Mouse (Mus musculus): ENCODE measurements around the gene Fndc7. TPM values are rescaled to one million over a fixed set of nuclear protein-coding genes. Genes with fewer than 3 reads are reported as not detected.
A peak's percentile ranks its signal among the peaks of the same experiment; 100 is the strongest.
"Not testable (repeated sequence)": the region's sequence is repeated elsewhere in the genome, so short reads cannot be mapped to it uniquely, and the experiment has no call there.

The Fndc7 gene
- polyA plus RNA-seq, 1 experiment, result 0.14 TPM

DNA sequence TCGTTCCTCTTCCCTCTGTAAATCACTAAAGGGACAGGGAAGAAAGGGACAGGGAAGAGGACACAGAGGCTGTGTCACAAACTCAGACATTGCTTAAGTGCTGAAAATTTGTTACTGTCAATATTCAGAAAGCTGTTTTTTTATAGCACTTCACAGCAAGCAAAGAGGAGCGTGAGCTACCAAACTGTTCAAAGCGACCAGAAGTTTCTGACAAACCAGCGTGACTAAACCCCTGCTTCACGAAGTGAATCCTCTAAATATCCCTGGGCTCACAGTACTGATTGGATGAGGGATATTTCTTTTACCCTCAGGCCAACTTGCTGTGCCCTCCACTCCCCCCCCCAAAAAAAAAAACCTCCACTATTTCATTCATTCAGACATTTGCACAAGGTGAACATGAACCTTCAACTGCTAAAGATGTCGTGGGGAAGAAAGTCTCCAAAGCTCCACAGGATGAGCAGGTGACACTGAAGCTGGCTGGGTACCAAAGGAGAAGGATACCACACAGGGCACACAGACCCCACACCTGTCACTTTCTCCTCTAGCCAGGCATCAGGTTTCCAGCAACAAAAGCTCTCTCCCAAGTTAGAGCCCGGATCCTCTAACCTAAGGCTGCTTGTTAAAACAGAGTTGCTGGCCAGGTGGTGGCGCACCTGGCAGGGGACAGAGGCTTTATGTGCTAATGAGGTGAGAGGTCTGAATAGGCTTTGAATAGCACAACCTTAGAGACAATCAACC, 33.3 kb downstream of the Fndc7 start:
- DNase-seq (ENCODE audit: extremely low spot score in 1 of 2, low spot score in 1 of 2), result peak in 1 of 2 experiments; percentile 24

DNA sequence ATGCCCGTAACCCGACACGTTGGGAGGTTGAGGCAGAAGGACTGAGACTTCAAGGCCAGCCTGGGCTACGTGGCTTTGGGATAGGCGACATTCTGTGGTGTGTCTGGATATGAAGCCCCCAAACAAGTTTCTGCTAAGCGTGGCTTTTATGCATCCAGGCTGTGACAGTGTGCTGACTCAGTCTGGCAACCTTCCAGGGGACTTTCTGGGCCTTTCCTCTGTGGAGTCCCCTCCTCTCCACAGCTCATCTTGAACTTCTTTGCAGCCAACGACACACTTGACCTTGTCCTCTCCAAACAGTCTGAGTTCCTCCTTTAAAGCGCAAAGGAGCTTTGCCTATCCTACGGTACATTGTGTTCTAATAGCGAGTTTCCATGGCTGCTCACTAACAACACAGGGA, 33.9 kb downstream of the Fndc7 start:
- DNase-seq (ENCODE audit: extremely low spot score in 1 of 2, low spot score in 1 of 2), result peak in 1 of 2 experiments; percentile 42

DNA sequence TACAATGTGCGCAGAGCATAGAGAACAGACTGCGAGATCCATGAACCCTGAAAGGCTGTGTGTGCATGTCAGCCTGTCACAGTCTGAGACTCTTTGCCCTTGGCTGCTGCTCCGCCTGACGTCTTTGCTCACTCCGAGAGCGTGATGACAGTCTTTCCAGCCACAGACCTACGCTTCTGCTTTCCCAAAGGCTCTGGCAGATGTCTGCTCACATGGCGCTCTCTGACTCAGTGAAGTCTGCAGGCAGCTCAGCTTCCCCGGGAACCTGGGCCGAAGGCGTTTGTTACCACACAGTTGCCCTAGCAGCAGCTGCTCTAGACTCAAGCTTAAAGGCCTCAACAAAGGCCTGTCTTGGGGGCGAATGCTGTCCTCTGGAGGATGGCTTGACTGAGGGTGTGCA, 34.4 kb downstream of the Fndc7 start:
- peak; percentile 92 for DNase-seq (ENCODE audit: extremely low spot score in 1 of 2, low spot score in 1 of 2)

DNA sequence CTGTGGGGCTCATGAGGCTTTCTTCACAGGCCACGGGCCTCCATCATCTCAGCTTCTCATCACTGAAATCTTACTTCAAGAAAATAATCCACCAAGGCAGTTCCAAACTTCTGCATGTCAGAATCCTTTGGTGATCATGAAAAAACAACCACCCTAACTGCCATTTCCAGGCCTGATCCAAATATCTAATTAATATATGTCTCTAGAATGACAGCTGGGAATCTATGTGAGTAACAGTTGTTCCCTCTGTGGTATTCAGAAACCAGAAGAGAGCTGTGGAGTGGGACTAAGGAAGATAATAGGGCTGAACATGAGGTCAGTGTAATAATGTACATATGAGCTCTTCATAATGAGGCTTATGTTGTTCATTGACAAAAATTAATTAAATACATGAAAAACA, 36.5 kb downstream of the Fndc7 start:
- no peak for DNase-seq (ENCODE audit: extremely low spot score in 1 of 2, low spot score in 1 of 2)

DNA sequence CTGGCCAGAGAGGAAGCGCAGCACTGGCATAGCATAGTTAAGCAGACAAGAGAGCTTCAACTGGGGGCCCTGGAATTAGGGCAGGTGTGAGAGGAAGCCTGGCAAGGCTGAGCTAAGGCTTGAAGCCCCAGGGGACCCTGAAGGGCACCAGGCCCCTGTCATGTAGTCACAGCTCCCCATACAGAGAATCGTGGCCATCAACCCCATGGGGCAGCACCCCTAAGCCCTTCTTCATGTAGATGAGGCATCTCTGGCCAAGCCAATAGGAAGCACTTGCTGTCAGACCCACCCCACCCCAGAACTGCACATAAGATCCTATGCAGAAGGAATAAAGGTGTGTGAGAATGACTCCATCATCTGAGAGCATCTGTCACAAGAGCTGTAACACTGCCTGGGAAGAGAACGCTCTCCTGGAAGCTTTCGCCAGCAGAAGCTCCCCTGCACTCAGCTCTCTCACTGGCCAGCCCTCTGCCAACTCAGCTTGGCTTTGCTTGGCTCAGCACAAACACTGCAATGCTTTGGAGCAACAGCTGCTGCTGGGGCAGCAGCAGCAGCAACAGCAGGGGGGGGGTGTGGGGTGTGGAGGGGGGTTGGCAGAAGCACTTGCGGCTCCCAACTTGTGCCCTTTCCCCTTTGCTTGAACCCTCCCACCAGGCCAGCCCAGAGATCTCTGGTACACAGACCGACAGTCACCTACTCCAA, 37.7 kb downstream of the Fndc7 start:
- peak in 1 of 2 experiments; percentile 29 for DNase-seq (ENCODE audit: extremely low spot score in 1 of 2, low spot score in 1 of 2)

DNA sequence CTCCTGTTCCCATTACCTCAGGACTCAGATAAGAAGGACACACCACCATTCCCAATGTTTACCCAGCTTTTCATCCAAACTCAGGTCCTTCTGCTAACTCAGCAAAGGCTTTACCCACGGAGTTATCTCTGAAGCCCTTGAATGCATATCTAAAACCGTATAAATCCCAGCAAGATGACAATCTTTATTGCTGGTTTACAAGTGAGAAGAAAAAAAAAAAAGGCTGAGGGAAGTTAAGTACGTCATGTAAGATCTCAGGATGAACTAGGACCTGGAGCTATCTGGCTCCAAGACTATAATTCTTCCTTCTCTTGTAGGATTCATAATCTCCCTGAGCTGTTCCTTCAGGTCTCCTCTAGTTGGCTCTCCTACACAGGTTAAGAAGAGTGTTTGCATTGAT, 38.3 kb downstream of the Fndc7 start:
- DNase-seq (ENCODE audit: extremely low spot score in 1 of 2, low spot score in 1 of 2), result no peak

DNA sequence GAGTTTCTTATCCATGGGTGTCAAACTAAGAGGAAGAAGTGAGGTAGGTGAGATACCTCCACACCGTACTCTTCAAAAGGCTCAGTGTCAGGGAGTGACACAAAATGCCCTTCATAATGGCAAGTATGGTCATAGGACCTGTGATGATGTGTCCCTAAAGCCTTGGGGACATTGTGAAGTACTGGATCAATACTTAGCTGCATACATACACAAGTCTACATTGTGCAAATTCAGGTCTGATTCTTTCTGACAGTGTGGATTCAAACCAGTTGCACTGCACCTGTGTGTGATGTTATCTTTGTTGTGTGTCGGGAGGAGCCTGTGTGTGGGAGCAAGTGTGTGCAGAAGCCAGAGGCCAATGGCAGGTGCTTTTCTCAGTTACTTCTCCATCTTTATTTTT, 38.7 kb downstream of the Fndc7 start:
- DNase-seq (ENCODE audit: extremely low spot score in 1 of 2, low spot score in 1 of 2), result no peak

DNA sequence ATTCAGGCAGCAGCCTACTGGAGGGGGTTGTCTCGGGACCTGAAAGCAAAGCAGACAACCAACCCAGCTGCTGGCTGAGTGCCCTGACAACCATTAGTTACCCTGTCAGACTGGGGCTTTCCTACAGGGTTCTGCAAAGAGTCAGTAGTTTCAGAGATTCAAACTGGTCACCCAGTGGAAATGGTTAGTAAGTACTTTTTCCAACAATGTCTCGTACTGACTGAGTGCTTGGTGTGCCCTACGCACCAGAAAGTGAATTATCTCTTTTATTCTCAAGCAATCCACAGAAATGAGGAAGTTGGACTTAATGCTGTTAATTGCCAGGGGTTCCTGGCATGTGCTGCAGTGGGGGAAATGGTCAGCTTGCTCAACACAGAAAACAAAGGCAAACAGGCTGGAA, 39.3 kb downstream of the Fndc7 start:
- no peak for DNase-seq (ENCODE audit: extremely low spot score in 1 of 2, low spot score in 1 of 2)

DNA sequence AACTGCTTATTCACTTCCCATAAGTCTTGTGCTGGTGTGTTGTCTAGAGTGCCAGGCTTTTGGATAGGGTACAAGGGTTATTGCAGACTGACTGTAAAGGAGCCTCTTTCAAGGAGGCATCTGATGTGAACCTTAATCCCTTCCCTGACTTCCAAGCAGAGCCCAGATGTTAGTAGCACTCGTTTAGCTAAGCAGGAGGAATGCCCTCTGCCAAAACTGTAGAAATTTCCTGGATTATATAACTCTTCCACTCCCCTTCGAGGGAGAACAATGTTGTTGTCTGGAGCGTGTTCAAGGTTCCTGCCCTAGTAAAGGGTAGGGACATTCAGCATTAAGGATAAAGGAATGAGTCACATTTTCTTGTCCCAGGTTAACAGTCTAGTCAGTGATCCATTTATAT, 43.2 kb downstream of the Fndc7 start:
- DNase-seq (ENCODE audit: extremely low spot score in 1 of 2, low spot score in 1 of 2), result no peak

DNA sequence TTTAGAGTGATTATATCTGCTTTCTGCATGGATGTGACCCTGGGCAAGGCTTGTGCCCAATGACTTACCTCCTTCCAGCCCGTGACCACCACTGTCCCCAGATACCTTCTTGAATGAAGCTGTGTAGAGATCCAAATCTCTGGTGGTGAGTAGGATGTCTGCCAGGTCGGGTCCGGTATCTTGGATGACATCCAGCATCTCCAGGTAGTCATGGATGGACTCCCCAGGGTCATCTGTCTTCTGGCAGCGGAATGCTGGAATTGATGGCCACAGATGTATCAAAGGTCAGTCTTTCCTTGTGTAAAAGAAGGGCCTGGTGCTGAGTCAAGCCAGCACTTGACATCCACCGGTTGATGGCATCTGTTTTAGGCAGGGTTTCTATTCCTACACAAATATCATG, 45.3 kb downstream of the Fndc7 start:
- no peak for DNase-seq (ENCODE audit: extremely low spot score in 1 of 2, low spot score in 1 of 2)

DNA sequence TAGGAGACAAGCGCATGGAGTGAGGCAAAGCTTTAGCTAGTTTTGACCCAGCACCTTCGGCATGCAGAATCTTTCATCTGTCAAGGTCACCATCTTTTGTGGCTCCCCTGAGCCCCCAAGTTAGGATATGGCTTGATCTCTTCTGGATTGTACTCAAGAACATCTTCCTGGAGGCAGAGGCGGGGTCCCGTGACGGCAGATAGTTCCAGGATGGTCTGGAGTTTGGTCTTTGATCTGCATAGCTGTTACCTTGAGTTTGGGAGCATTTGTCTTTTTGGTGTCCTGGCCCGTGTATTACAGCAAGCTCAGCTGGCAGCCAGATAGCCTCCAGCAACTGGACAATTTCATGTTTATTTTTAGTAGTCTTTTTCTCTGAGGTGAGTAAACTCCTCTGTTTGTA, 45.8 kb downstream of the Fndc7 start:
- no peak for DNase-seq (ENCODE audit: extremely low spot score in 1 of 2, low spot score in 1 of 2)

DNA sequence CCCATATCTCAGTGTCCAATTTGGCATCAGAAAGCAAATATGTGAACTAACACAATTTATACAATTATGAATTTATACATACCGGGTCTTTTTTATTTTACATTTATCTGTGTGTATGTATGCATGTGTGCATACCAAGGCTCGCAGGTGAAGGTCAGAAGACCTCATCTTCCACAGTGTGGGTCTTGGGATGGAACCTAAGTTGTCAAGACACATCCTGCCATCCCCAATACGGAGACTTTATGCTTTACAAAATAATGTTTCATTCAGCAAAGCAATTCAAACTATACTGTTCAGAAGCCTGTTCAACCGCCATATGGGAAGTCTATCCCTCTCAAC, 49.1 kb downstream of the Fndc7 start:
- no peak for DNase-seq (ENCODE audit: extremely low spot score in 1 of 2, low spot score in 1 of 2)

DNA sequence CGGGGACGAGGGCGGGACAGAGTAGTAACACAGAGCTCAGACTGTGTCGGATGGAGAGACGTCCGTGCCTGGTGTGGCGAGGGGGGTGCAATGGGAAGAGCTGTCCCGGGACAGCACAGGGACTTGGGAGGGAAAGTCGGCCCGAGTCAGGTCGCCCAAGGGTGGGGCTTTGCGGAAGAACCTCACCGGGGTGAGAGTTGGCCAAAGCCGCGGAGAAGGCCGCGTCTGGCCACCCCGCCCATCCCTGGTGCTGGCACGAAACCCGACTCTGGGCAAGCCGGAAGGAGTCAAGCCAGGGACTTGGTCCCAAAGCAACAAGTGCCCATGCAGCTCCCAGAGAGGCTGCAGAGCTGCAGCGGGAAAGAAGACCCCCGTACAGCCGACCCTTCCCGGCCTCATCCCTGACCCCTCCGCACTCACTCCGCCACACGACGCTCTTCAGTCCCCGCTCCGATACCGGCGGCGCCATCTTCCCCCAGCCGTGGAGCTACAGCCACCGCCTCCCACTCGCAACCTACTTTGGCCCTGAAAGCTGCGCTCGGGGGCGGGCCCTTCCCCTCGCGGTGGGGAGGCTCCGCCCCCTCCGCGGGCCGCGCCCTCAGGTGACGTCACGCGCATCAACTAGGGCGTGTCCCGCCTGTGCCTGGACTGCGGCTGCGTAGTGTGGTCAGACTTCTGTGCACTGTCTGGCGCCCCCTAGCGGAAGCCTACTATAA, 49.6 kb downstream of the Fndc7 start, which contains the start of gene Stxbp3:
Gene Stxbp3 (minus strand): TSS at position 527 of the 716 bp plus-strand sequence.
- peak; percentile 96 to 99 for DNase-seq (ENCODE audit: extremely low spot score in 1 of 2, low spot score in 1 of 2)

DNA sequence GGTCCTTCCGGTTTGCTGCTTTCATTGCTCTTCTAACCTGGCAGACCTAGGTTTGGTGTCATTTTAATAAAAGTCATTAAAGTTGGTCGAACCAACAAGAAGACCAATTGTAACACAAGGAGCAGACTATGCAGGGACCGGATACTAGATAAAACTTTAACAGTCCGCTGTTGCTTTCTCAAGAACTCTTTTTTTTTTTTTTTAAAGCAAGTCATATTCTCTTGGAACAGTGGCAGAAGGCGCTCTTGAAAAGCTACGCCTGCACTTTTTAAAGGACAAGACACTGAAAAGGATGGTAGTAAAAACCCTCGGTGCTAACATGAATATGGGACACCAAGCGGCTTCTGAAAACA, 50.2 kb downstream of the Fndc7 start:
- peak in 1 of 2 experiments; percentile 49 for DNase-seq (ENCODE audit: extremely low spot score in 1 of 2, low spot score in 1 of 2)

DNA sequence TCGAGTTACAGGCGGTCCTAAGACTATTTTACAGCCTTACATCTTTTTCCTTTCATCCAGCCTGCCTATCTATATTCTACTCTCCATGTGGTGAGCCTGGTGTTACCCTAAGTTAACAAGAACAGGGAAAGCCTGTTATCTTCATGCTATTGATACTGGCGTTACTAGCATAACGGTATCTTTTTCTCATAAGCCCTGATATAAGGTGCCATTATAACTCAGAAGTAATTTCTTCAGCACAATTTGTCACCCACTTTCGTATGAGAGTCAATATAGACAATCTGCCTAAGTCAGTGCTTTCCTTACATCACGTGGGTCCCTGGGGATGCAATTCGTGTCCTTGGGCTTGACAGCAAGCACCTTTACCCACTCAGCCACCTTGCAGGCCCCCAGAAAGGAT, 50.8 kb downstream of the Fndc7 start:
- DNase-seq (ENCODE audit: extremely low spot score in 1 of 2, low spot score in 1 of 2), result no peak

DNA sequence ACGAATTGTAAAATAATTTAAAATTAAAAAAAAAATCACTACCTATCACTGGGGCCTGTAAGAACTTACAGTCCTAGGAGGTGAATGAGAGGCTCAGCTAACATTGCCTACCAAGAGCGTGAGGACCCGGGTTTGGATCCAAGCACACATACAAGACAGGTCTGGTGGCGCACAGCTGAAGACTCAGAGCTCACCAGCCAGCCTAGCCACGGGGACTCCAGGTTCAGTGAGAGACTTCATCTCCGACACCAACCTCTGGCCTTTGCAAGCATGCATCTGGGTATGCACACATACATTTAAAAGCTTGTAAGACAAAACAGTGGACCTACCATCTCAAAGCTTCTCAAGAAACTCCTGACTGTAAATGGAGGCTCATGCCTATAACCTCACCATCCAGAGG, 52.9 kb downstream of the Fndc7 start:
- no peak for DNase-seq (ENCODE audit: extremely low spot score in 1 of 2, low spot score in 1 of 2)

DNA sequence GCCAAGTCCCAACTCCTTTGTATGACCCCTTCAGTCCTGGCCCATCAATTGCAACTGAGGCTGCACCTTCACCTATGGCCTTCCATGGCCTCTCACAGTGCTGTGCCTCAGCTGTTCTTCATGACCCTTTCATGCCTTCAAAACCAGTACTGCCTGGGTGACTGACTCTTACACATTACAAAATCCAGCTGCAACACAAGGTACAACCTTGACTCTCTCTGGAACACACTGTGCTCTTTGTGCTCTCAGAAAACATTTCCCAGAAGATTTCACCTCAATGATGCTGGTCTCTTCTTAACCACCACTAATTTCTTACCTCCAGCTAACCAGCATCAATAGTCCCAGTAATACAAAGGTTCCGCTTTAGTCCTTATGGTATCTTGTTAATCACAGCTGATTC, 56.1 kb downstream of the Fndc7 start:
- not testable (repeated sequence) for DNase-seq (ENCODE audit: extremely low spot score in 1 of 2, low spot score in 1 of 2)

DNA sequence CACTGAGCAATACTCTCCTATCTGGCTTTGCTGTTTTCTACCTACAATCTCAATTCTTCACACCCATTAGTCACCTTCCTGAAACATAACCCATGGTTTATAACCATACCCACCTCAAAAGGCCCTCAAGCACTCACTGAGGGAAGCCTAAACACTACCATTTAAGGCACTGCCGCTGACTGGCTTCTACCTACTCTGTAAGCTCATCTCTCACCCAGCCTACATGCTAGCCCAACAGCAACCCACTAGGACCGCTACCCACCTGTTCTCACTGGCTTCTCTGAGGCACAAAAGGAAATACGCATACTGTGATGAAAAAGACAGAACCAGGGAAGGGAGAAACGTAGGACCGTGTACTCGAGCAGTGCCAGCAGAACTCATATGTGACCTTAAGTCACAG, 58.1 kb downstream of the Fndc7 start:
- no peak for DNase-seq (ENCODE audit: extremely low spot score in 1 of 2, low spot score in 1 of 2)

DNA sequence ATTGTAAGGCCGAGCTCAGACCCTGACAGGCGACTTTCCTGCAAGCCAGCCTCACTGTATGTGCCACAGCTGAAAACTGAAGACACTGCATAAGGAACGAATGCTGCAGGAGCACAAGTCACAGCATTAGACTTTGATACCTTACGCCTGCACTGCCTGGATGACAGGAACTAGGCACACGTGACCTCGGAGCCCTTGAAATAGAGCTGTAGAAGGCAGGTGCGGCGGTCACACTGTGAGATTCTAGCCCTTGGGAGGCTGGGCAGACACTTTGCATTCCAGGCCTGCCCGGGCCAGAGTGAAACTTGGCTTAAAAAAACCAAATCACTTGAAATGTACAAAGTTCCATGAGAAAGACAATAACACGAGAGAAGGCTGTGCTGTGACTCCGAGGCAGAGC, 59.3 kb downstream of the Fndc7 start:
- DNase-seq (ENCODE audit: extremely low spot score in 1 of 2, low spot score in 1 of 2), result no peak

DNA sequence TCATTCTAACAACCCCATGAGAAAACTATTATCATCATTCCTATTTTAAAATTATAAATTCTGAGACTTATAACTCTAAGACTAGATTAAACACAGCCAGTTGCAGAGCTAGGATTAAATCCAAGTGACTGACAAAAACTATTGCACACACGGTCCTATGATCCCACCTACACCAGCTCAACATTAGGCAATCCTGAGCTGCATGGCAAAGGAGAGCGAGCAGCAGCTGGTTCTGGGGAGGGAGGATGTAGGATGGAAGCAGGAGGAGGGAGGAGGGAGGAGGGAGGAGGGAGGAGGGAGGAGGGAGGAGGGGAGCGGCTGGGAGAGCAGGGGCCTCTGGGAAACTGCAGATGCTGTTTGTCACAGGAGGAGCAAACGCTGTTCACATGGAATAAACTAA, 74.2 kb downstream of the Fndc7 start:
- DNase-seq (ENCODE audit: extremely low spot score in 1 of 2, low spot score in 1 of 2), result peak in 1 of 2 experiments; percentile 17

DNA sequence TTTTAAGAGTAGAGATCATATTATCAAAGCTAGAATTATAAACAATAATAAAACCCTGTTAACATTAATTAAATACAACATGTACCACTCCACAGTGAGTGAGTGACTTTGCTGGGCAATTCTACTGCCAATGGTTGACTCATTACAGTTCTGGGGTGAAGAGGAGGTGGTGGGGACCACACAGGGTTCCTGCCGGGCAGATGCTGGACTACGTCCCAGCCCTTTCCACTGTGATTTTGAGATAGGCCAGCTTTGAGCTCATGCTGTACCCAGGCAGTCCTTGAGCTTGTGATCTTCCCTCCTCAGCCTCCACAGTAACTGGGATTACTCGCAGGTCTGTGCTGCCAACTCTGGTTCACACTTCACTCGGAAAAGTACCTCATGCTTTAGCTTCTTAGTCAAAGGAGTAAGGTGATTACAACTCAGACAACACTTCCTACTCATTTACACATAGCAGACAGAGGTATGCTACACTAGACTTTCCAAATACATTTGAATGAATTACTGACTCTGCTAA, 79.0 kb downstream of the Fndc7 start:
- DNase-seq (ENCODE audit: extremely low spot score in 1 of 2, low spot score in 1 of 2), result no peak

DNA sequence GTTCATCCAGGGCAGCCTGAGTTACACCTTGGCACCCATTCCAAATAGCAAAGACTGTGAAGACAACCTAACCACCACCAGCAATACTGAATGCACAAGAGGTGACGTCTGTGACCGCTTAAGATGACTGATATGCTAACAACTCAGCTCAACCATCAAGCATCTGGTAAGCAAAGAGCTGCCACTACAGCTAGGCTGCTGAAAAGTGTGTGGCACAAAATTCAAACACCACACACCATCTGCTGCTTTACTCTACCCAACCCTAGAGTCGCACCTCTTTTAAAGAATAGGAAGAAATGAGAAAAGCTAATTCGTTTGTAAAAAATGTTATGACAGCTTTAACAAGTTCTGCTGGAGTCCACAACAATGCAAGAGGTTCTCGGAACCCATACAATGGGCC, 84.2 kb downstream of the Fndc7 start:
- peak in 1 of 2 experiments; percentile 34 for DNase-seq (ENCODE audit: extremely low spot score in 1 of 2, low spot score in 1 of 2)

All from frontal cortex, adult 2 months (tissue).